Mouse (Mus musculus) ovary, postnatal 36 days (tissue): ENCODE results near the gene Kank1.
A peak's percentile ranks its signal among the peaks of the same experiment; 100 is the strongest.
"Not testable (repeated sequence)": the region's sequence is repeated elsewhere in the genome, so short reads cannot be mapped to it uniquely, and the experiment has no call there.

Source experiments
- DNase-seq: peaks from one replicate; pipeline ENCODE4 v3.0.0; 2022; ENCODE audit warnings: low spot score, mixed read lengths

Kank1 gene

DNA sequence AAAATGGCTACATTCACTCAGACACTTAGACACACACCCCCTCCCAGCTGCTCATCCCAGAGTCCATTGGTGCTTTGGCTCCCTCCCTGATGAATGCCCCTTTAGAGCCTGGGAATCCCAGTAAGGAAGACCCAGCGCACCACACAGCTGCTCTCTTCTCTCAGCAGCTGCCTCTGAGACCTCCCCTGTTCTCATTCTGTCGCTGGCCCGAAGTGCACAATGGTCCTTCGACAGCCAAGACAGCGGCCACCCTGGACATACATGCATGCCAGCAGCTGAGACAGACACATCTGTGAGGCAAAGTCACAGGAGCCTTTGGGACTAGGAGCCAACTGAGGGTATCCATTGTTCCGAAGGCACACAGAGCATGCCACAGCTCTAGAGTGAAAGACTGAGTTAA, 203.0 kb downstream of the Kank1 start:
- no peak for DNase-seq

DNA sequence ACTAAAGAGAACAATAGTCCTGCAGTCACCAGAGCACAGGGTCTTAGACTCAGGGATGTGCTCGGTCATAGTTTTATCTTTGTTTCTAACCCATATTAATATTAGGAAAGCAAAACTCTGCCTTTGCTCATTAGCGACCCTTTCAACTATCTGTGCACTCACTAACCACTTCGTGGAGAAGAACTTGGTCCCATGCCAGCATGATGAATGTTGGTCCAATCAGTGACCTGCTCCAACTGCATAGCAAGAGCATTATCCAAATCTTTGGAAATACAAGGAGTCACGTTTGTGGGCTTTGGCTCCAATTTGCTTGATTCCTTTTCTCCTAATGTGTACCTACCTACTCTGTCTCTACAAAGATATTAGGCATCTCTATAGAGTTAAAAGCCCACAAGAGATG, 204.0 kb downstream of the Kank1 start:
- no peak for DNase-seq

DNA sequence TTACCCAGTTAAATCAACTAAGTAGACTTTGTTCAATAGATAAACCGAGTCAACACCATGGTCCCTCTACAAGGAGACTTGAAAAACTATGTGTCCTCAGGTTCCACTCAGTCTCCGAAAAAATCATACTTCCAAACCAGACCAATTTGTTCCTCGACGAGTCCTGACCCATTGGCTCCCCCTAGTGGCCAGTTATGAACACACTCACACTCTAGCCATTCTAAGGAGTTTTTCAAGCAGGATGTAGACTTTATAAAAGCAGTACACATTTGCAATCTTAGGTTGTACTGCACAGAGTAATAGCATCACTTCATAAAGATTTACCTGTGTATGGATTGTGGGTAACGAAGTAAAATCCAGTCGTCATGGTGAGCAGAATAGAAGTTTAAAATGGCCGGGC, 208.3 kb downstream of the Kank1 start:
- DNase-seq: peak; percentile 50

- DNase-seq: no peak
Measured at GRCm38 (mm10) chr19:25445842-25446241, 209.1 kb downstream of the Kank1 start.

- DNase-seq: no peak
Measured at GRCm38 (mm10) chr19:25446683-25447082, 209.9 kb downstream of the Kank1 start.

- no peak for DNase-seq
Measured at GRCm38 (mm10) chr19:25447373-25447772, 210.6 kb downstream of the Kank1 start.

GRCm38 (mm10) chr19:25450869-25451629, 214.3 kb downstream of the Kank1 start:
- peak; percentile 44 for DNase-seq

GRCm38 (mm10) chr19:25453146-25453545, 216.4 kb downstream of the Kank1 start:
- no peak for DNase-seq

DNA sequence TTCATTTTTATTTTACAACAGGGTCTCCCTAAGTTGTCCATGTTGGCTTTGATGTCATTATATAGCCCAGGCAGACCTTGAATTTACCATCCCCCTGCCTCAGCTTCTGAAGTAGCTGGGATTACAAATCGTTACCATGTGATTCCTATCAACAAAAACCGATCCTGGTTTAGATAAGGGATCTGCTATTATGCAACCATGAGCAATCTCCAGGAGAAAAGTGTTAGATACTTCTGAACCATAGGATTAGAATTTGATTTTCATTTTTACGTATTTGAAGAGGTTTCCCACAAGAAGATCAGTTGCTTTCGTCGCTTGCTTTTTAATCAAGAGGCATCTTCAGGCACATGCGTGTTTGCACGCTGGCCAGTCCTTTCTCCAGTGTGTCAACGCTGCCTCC, 224.0 kb downstream of the Kank1 start:
- DNase-seq: no peak

- no peak for DNase-seq
Measured at GRCm38 (mm10) chr19:25461553-25462320, 225.0 kb downstream of the Kank1 start.

DNA sequence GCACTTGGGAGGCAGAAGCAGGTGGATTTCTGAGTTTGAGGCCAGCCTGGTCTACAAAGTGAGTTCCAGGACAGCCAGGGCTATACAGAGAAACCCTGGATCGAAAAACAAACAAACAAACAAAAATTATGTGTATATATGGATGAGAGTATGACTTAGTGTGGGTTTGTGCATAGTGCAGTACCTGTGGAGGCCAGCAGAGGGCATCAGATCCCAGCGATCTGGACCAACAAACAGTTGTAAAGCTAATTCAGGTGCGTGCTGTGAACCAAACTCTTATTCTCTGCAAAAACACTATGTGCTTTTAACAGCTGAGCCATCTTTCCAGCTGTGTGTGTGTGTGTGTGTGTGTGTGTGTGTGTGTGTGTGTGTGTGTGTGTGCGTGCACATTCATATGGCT, 239.0 kb downstream of the Kank1 start:
- DNase-seq: not testable (repeated sequence)

- no peak for DNase-seq
Measured at GRCm38 (mm10) chr19:25479152-25479669, 242.4 kb downstream of the Kank1 start.

- no peak for DNase-seq
Measured at GRCm38 (mm10) chr19:25480820-25481219, 244.0 kb downstream of the Kank1 start.
